Mouse (Mus musculus) bone marrow macrophage, adult 2 months (primary cell): Measurements from ENCODE around the gene Mtmr11.

Source experiments
- CTCF ChIP-seq: IDR thresholded peaks from 2 replicates; pipeline ENCODE4 v1.5.1; 2012; ENCODE audit warnings: low read depth, mild to moderate bottlenecking, low read length, moderate library complexity
- POLR2A ChIP-seq: IDR thresholded peaks from 2 replicates; pipeline ENCODE4 v1.6.1; 2012; ENCODE audit warnings: mild to moderate bottlenecking, low read depth, low read length, borderline replicate concordance

DNA sequence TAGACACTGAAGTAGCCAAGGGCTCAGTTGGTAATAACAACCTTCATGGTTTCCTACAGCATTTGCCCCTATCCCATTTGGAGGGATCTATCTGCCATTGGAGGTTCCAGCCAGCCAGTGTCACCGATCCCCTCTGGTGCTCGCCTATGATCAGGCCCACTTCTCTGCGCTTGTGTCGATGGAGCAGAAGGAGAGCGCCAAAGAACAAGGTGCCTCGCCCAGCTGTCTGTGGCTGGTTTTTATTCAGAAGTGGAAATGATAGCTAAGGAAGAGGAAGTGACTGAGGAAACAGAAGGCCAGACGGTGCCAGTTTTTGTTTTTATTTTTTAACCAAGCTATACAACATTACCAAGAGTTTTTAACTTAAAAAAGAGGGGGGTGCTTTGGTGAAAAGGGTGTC is 10.0 kb upstream of the Mtmr11 start:
- TF ChIP-seq CTCF (no peak), POLR2A (no peak)
